Mouse (Mus musculus) ovary, adult 10 weeks (tissue): Measurements from ENCODE around the gene Lgals4. TPM values are rescaled to one million over a fixed set of nuclear protein-coding genes. Genes with fewer than 3 reads are reported as not detected.

Experiments
- polyA plus RNA-seq: library from polyadenylated mRNA; stranded (reverse); fragments of 350-450 nt; fragmentation: Illumina TruSeq; extraction: RNeasy Lipid Tissue Mini Kit (QIAGEN cat#74804); gene quantifications from one replicate; pipeline ENCODE4 v1.2.3, GENCODE M21; 2014

Lgals4 gene
- not detected for polyA plus RNA-seq

DNA sequence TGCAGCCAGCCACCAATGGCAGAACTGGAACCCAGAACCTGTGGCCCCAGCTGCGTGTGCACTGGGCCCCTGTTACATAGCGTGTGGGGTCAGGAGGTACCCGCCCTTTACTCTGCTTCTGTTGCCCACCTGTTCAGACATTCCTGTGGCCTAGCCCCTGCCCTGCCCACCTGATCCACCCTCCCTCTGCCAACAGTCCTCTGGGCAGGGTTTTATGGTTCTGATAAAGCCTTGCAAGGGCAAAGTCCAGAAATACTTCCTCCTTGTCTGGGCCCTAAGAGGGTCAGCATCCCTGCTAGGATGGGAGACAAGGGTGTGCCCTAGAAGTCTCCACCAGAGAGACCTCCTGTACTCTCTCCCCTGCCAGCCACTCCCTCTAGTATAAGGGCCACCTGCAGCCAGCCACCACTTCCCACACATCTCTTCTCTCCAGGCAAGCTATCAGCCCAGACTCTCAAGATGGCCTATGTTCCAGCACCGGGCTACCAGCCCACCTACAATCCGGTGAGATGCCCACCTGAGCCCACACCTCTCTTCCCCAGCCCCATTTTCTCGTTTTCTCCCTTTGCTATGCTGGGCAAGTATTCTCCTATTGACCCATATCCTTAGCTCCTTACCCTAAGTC, at the start of gene Lgals4:
Gene Lgals4, plus strand, starts transcription at position 132 of the 625 bp plus-strand sequence.

DNA sequence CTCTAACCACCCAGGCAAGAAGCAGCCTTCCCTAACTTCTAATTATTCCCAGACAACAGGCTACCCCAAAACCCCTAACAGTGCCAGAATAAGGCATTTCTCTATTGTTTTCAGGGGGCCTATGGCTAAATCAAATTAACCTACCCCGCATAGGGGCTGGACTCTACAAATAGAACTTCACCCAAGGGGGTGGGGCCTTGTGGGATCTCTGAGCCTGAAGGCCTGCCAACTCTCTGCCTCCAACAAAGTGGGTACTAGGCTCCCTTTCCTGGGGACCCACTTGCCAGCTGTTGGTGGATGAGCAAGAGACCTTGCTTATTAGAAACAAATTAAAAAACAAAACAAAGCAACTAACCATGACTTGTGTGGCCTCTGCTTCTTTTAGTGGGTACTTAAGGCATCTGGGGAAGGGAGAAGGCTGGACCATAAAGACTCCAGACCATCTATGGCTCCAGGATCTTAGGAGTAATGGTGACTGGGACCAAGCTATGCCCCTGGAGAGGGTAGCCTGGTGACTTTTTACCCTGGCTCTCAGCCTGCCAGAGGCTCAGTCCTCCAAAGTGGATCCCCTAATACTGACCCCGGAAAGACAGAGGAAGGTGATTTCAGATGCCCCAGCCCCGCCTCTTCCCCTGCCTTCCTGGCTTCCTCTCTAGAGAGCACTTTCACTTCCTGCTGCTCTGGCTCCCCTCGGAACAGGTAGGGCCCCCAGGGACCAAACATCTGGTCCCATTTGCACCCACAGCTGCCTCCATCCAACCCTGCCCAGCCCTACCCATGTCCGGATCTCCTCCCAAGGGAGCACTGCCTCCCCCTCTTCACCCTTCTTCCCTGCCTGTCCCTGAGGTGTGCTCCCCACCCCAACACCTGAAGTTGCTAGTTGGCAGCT, 45.1 kb upstream of the Lgals4 start, which contains the start of gene Rinl:
Gene Rinl, plus strand, starts transcription at position 663 of the 889 bp plus-strand sequence.

DNA sequence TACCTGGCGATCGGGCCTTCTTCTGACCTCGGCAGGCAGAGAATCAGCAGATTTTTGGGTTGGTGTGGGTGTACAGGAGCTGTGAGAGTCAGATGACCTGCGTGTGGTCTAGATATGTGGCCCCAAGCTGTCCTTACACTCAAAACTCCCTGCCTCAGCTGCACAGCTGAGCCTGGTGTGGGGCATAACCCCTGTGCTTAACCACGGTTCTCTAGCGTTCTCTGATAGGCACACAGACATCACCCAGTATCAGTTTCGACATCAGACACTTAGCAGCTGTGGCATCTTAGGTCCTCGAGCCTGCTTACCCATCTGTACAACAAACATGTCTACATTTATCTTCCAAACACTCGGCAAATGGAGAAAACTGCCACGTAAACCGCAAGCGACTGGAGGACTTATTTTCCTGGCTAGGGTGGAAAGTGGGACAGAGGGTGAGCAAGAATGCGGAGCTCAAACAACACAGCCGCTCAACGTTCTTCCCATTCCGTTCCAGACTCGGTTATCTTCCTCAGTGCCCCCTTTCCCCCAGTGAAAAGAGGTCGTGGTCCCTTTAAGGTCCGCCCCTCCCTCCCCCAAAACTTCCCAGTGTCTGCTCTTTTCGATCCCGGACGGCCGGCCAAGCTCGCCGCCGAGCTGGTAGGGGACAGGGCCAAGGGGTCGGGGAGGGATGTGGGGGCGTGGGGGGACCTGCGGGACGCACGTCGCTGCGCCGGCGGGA, 25.3 kb upstream of the Lgals4 start, which contains the start of gene Hnrnpl:
Gene Hnrnpl, plus strand, starts transcription at position 321 of the 721 bp plus-strand sequence.

DNA sequence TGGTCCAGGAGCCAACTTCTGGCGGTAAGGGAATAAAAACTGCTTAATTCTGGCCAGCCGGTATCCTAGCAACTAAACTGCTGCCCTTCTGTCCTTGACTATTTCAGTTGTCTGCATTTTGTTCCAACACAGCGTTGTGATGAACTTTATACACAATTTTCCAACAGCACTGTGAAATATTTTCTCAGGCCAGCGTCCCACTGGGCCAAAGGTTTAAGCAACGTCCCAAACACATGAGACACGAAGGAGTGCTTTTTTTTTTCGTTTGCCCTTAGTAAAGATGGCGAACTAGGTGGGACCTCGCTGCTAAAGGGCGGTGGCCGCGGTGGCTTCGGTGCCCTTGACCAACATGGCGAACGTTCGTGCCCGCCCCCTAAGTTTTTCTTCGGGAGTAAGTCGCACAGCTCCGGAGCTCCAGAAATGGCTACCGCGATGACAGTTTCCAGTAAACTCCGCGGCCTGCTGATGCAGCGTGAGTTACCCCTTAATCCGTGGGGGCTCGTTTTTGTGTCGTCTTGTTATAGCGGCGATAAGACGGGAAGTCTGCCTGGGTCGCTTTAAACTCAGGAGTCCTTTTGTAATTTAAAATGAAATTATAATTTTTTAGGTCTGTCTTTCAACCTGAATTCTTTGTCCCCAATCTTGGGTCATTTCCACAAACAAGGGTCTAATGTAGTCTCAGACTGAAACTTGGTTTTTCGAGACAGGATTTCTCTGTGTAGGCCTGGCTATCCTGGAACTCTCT, 8.5 kb upstream of the Lgals4 start, which contains the start of gene Ech1:
Gene Ech1, plus strand, starts transcription at position 277 of the 745 bp plus-strand sequence.

DNA sequence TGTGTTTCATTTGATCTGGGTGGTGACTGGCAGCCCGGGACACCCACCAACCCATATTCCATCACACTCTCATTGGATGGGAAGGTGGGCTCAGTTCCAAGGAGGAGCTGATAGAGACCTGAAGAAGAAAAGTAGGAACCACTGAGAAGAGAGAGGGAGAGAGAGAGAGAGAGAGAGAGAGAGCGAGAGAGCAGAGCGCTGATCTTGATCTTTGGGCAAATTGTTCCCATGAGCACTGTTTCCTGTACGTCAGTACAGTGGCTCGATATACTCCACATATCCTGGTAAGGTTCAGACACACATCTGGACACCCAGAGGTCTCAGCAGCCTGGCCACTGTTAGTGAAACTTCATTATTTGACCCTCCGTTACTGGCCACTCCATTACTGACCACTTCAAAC, 29.9 kb downstream of the Lgals4 start, which contains the start of gene Lgals7:
Gene Lgals7, plus strand, starts transcription at position 314 of the 400 bp plus-strand sequence.

DNA sequence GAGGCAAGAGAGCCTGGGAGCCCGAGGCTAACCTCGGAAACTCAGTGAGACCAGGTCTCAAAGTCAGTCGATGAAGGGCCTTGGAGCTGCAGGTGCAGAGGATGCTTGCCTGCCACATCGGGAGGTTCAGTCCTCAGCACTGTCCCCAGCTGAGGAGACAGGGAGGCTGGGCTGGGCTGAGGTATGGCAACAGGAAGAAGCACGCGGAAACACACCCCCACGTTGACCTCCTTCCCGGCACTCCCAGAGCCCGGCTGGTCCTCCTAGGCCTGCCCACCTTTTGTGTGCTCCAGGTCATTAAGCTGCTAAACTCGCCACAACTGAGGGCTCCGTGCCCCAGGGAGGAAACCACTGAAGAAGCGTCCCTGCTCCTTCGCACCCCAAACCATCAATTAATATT, 47.5 kb downstream of the Lgals4 start, which contains the start of gene Capn12:
Gene Capn12, plus strand, starts transcription at position 224 of the 400 bp plus-strand sequence.

Other genes starting within 250 kb of the Lgals4 start
- 23.7 TPM for gene Samd4b, start 235.7 kb upstream of the Lgals4 start, polyA plus RNA-seq
- gene Pak4, start 235.7 kb upstream of the Lgals4 start, polyA plus RNA-seq = 0.94 TPM
- gene Acp7, start 202.5 kb upstream of the Lgals4 start, polyA plus RNA-seq = not detected
- gene Fbxo27, start 141.0 kb upstream of the Lgals4 start, polyA plus RNA-seq = 0.51 TPM
- gene Fbxo17, start 117.0 kb upstream of the Lgals4 start, polyA plus RNA-seq = 1.2 TPM
- 19.0 TPM for gene Mrps12, start 92.0 kb upstream of the Lgals4 start, polyA plus RNA-seq
- not detected for gene Sars2, start 91.9 kb upstream of the Lgals4 start, polyA plus RNA-seq
- not detected for gene Ccer2, start 77.7 kb upstream of the Lgals4 start, polyA plus RNA-seq
- 15.0 TPM for gene Sirt2, start 67.1 kb upstream of the Lgals4 start, polyA plus RNA-seq
- gene Nfkbib, start 66.3 kb upstream of the Lgals4 start, polyA plus RNA-seq = not detected
- gene Rinl, start 44.9 kb upstream of the Lgals4 start, polyA plus RNA-seq = 1.2 TPM
- gene Hnrnpl, start 25.3 kb upstream of the Lgals4 start, polyA plus RNA-seq = 395 TPM
- gene Ech1, start 8.6 kb upstream of the Lgals4 start, polyA plus RNA-seq = 9.2 TPM
- gene Lgals7, start 30.0 kb downstream of the Lgals4 start, polyA plus RNA-seq = not detected
- gene Capn12, start 47.6 kb downstream of the Lgals4 start, polyA plus RNA-seq = not detected
- gene Actn4, start 128.5 kb downstream of the Lgals4 start, polyA plus RNA-seq = 33.7 TPM
- gene Eif3k, start 148.0 kb downstream of the Lgals4 start, polyA plus RNA-seq = 2.1 TPM
- not detected for gene Map4k1, start 148.2 kb downstream of the Lgals4 start, polyA plus RNA-seq